Mouse (Mus musculus): ENCODE measurements at regions not wholly inside any gene's neighbourhood (a gene's known extent, or its start where the extent isn't known, plus 50 kb on each side); places are given as distances from the start of the nearest gene placed in this dataset.

- TF ChIP-seq BHLHE40 (IDR thresholded peaks at IDR 0.05; ENCODE audit: borderline replicate concordance, low read depth, low read length) = no peak
- TF ChIP-seq EP300 (IDR thresholded peaks at IDR 0.05; ENCODE audit: low read depth in 1 of 2, low read length in 2 of 2) = no peak
- TF ChIP-seq CHD2 (IDR thresholded peaks at IDR 0.05; ENCODE audit: low read length) = no peak
- no peak for TF ChIP-seq CTCF (IDR thresholded peaks at IDR 0.05 in 2 of 3, conservative IDR thresholded peaks at IDR 0.05 in 1 of 3; ENCODE audit: control insufficient read depth in 1 of 3, insufficient read depth in 1 of 3, low read depth in 2 of 3, low read length in 3 of 3, poor library complexity in 1 of 3, severe bottlenecking in 1 of 3)
- TF ChIP-seq E2F4 (IDR thresholded peaks at IDR 0.05; ENCODE audit: borderline replicate concordance, low read depth, low read length) = no peak
Measured at GRCm38 (mm10) chr8:77991050-77991449, 222.0 kb upstream of the Ttc29 start.
